Mouse (Mus musculus): ENCODE measurements at regions not wholly inside any gene's neighbourhood (a gene's known extent, or its start where the extent isn't known, plus 50 kb on each side); places are given as distances from the start of the nearest gene placed in this dataset.

- DNase-seq (ENCODE audit: low spot score in 2 of 2) = no peak
These were observed 54.7 kb upstream of the Map3k7 start for GRCm38 (mm10) chr4:31909086-31909673.

Data from gastrocnemius, adult 8-10 months (tissue).